Mouse (Mus musculus) limb, embryonic 15.5 days (tissue): ENCODE results near the gene Armt1. TPM values are rescaled to one million over a fixed set of nuclear protein-coding genes. Genes with fewer than 3 reads are reported as not detected.

Experiments used
- ATAC-seq: fragments of 200-750 bp; cut with Nextera tagmentation; 2 replicates; pipeline ENCODE4 v1.8.0; 2017; ENCODE audit warnings: low read depth, moderate TSS enrichment; ENCODE audit not compliant: insufficient number of reproducible peaks, low FRiP score, low TSS enrichment
- H3K27ac ChIP-seq: fragments of 300-500 bp; sonication (generic); 2 replicates; pipeline ENCODE4 v1.5.1; 2015; ENCODE audit warnings: moderate library complexity, mild to moderate bottlenecking, inconsistent platforms
- H3K27me3 ChIP-seq: fragments of 300-500 bp; sonication (generic); 2 replicates; pipeline ENCODE4 v1.6.1; 2015; ENCODE audit warnings: inconsistent platforms
- H3K36me3 ChIP-seq: fragments of 300-500 bp; sonication (generic); 2 replicates; pipeline ENCODE4 v1.6.1; 2015; ENCODE audit warnings: inconsistent platforms
- H3K4me1 ChIP-seq: fragments of 300-500 bp; sonication (generic); 2 replicates; pipeline ENCODE4 v1.6.1; 2015; ENCODE audit warnings: inconsistent platforms
- H3K4me2 ChIP-seq: fragments of 300-500 bp; sonication (generic); 2 replicates; pipeline ENCODE4 v1.6.1; 2015; ENCODE audit warnings: mild to moderate bottlenecking, inconsistent platforms
- H3K4me3 ChIP-seq: fragments of 300-500 bp; sonication (generic); 2 replicates; pipeline ENCODE4 v1.5.1; 2015; ENCODE audit warnings: mild to moderate bottlenecking, inconsistent platforms
- H3K9ac ChIP-seq: fragments of 300-500 bp; sonication (generic); 2 replicates; pipeline ENCODE4 v1.6.1; 2015; ENCODE audit warnings: inconsistent platforms
- H3K9me3 ChIP-seq: fragments of 300-500 bp; sonication (generic); 2 replicates; pipeline ENCODE4 v1.6.1; 2016; ENCODE audit warnings: inconsistent platforms
- WGBS: fragments of 180-500 bp; shearing (Covaris S2); methylation state at CpG from one replicate; pipeline ENCODE4 v1.1.7; 2015; 5-methylcytosine and 5-hydroxymethylcytosine counted together
- polyA plus RNA-seq: library from polyadenylated mRNA; unstranded; fragments of >200 nt; fragmentation: Nextera tagmentation; extraction: Ambion mirVana; gene quantifications from 2 replicates; pipeline ENCODE4 v1.2.1, GENCODE M21; 2015

Armt1 gene
- polyA plus RNA-seq, 1 experiment from 2014 or later: 16.3 TPM

- Histone ChIP-seq H3K27me3 (no peaks in the 10 kb centered on the region), H3K9me3 (no peaks in the 10 kb centered on the region), H3K4me2 (no peak overlapping the region), H3K36me3 (peaks cover 40% of the 10 kb centered on the region), H3K4me1 (no peaks in the 10 kb centered on the region), H3K4me3 (no peak overlapping the region), H3K27ac (no peak overlapping the region), H3K9ac (no peak overlapping the region)
- no peak for ATAC-seq
- 73% methylated on average over 4 of the region's 4 CpGs for WGBS
Measured at GRCm38 (mm10) chr10:4456409-4456808, 24.1 kb downstream of the Armt1 start.

GRCm38 (mm10) chr10:4460201-4460600 is 27.9 kb downstream of the Armt1 start:
- Histone ChIP-seq H3K4me3 (no peak overlapping the region), H3K27me3 (no peaks in the 10 kb centered on the region), H3K9me3 (no peaks in the 10 kb centered on the region), H3K4me2 (no peak overlapping the region), H3K4me1 (no peaks in the 10 kb centered on the region), H3K9ac (no peak overlapping the region), H3K36me3 (peaks cover 10% of the 10 kb centered on the region; the same call in 1 of the 2 replicates), H3K27ac (no peak overlapping the region)
- WGBS: 90% methylated on average over 2 of the region's 2 CpGs
- ATAC-seq: no peak

DNA sequence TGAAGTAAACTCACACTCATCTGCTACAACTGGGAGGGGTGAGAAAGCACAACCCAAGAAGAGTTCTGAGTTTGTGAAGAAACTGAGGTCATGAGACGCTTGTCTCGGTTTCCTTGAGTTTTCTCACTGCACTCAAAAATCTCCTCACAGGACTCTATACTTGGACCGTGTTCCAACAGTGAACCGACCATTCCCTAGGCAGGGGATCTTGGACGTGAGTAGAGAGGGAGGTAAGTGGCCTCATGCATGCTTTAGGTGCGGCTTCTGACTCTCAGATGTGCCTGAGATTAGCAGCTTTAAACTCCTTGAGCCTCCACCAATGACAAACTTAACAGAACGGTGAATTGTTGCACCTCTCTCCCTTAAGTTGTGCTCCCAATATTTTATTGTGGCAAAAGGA is 33.5 kb downstream of the Armt1 start:
- H3K9ac ChIP-seq: no peak overlapping the region
- H3K4me2 ChIP-seq: no peak overlapping the region
- no peak for ATAC-seq
- H3K4me1 ChIP-seq: no peaks in the 10 kb centered on the region
- 63% methylated on average over 7 of the region's 7 CpGs for WGBS
- no peak overlapping the region for H3K27ac ChIP-seq
- H3K36me3 ChIP-seq: no peaks in the 10 kb centered on the region
- no peak overlapping the region for H3K4me3 ChIP-seq
- no peaks in the 10 kb centered on the region for H3K27me3 ChIP-seq
- H3K9me3 ChIP-seq: no peaks in the 10 kb centered on the region

- no peak overlapping the region for H3K27ac ChIP-seq
- no peak overlapping the region for H3K4me2 ChIP-seq
- WGBS: 85% methylated on average over 3 of the region's 3 CpGs
- no peaks in the 10 kb centered on the region for H3K9me3 ChIP-seq
- ATAC-seq: no peak
- no peaks in the 10 kb centered on the region for H3K27me3 ChIP-seq
- H3K4me3 ChIP-seq: no peak overlapping the region
- H3K36me3 ChIP-seq: no peaks in the 10 kb centered on the region
- H3K9ac ChIP-seq: no peak overlapping the region
- 0 out of 2 replicates have a peak, but pooled peaks cover 4% of the 10 kb centered on the region for H3K4me1 ChIP-seq
Measured at GRCm38 (mm10) chr10:4469406-4469805, 37.1 kb downstream of the Armt1 start.

GRCm38 (mm10) chr10:4473591-4473993 is 41.3 kb downstream of the Armt1 start:
- no peak overlapping the region for H3K4me2 ChIP-seq

GRCm38 (mm10) chr10:4475431-4475830 is 43.2 kb downstream of the Armt1 start:
- Histone ChIP-seq H3K27ac (no peak overlapping the region), H3K27me3 (no peaks in the 10 kb centered on the region), H3K4me2 (no peak overlapping the region), H3K36me3 (no peaks in the 10 kb centered on the region), H3K4me3 (no peak overlapping the region), H3K9me3 (no peaks in the 10 kb centered on the region), H3K4me1 (0 out of 2 replicates have a peak, but pooled peaks cover 4% of the 10 kb centered on the region), H3K9ac (no peak overlapping the region)
- WGBS: 87% methylated on average over 3 of the region's 3 CpGs
- ATAC-seq: no peak

More at GRCm38 (mm10) chr10:4473591-4473993, 41.3 kb downstream of the Armt1 start:
- Histone ChIP-seq H3K27me3 (no peaks in the 10 kb centered on the region), H3K4me3 (no peak overlapping the region), H3K36me3 (no peaks in the 10 kb centered on the region), H3K9ac (no peak overlapping the region), H3K4me1 (0 out of 2 replicates have a peak, but pooled peaks cover 4% of the 10 kb centered on the region), H3K27ac (no peak overlapping the region), H3K9me3 (no peaks in the 10 kb centered on the region)
- WGBS: 64% methylated on average over 11 of the region's 11 CpGs
- ATAC-seq: no peak

GRCm38 (mm10) chr10:4476604-4477003 is 44.3 kb downstream of the Armt1 start:
- 0 out of 2 replicates have a peak, but pooled peaks cover 4% of the 10 kb centered on the region for H3K4me1 ChIP-seq
- no peak overlapping the region for H3K9ac ChIP-seq
- H3K36me3 ChIP-seq: no peaks in the 10 kb centered on the region
- H3K9me3 ChIP-seq: no peaks in the 10 kb centered on the region
- no peak overlapping the region for H3K27ac ChIP-seq
- H3K4me2 ChIP-seq: no peak overlapping the region
- H3K27me3 ChIP-seq: no peaks in the 10 kb centered on the region
- no peak overlapping the region for H3K4me3 ChIP-seq
- ATAC-seq: no peak
- 86% methylated on average over 5 of the region's 5 CpGs for WGBS

DNA sequence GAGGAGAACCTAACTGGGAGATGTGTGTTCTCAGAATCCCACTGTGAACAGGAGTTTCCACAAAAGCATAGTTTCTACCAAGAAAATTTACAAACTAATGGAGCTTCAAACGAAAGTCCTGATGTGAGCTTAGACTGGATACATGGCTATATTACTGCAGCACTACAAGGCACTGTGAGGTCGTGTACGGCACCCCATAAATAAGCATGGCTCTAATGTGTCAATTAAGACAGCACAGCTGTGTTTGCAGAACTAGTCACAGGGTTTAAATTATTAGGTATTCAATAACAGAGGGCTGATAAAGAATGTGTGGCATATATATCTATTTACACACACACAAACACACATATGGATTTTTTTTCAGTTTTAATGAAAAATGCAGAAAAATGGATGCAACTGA is 48.7 kb downstream of the Armt1 start:
- no peak for ATAC-seq
- Histone ChIP-seq H3K27ac (no peak overlapping the region), H3K9me3 (no peaks in the 10 kb centered on the region), H3K36me3 (no peaks in the 10 kb centered on the region), H3K4me1 (no peaks in the 10 kb centered on the region), H3K4me3 (no peak overlapping the region), H3K4me2 (no peak overlapping the region), H3K9ac (no peak overlapping the region), H3K27me3 (no peaks in the 10 kb centered on the region)
- 36% methylated on average over 3 of the region's 3 CpGs for WGBS

DNA sequence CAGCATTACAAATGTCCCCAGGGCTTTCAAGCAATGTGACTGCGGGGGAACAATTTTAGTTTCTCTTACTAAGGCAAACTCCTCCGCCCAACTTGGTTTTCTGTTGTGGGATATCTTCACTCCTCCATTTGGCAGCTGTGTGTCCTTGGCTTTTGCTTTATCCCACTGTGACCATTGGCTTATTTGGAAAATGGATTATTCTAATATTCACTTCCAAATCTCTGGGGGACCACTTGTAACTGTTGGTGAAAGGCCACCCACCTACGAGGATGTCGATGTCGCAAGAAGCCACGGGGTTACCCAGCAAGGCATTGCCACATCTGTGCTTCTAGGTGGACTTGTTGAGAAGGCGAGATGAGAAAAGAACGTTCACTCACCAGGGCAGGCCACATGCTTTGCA is 49.4 kb downstream of the Armt1 start:
- Histone ChIP-seq H3K4me1 (no peaks in the 10 kb centered on the region), H3K9ac (no peak overlapping the region), H3K27ac (no peak overlapping the region), H3K9me3 (no peaks in the 10 kb centered on the region), H3K27me3 (no peaks in the 10 kb centered on the region), H3K36me3 (no peaks in the 10 kb centered on the region), H3K4me3 (no peak overlapping the region), H3K4me2 (no peak overlapping the region)
- ATAC-seq: no peak
- 71% methylated on average over 8 of the region's 8 CpGs for WGBS

- Histone ChIP-seq H3K27ac (no peak within 1 kb of the TSS), H3K4me1 (no peaks in the 10 kb centered on the region), H3K36me3 (no peaks in the 10 kb centered on the region), H3K4me3 (no peak within 1 kb of the TSS), H3K27me3 (no peaks in the 10 kb centered on the region), H3K9me3 (no peaks in the 10 kb centered on the region), H3K9ac (no peak within 1 kb of the TSS), H3K4me2 (no peak within 1 kb of the TSS)
- no peak for ATAC-seq
- 53% methylated on average over 11 of the region's 11 CpGs for WGBS
Measured at GRCm38 (mm10) chr10:4482355-4482754, 50.1 kb downstream of the Armt1 start, which contains the start of gene Ccdc170. Gene Ccdc170, plus strand, starts transcription at chr10:4482502.

GRCm38 (mm10) chr10:4483848-4484247 is 51.6 kb downstream of the Armt1 start:
- Histone ChIP-seq H3K4me1 (no peaks in the 10 kb centered on the region), H3K9me3 (no peaks in the 10 kb centered on the region), H3K36me3 (no peaks in the 10 kb centered on the region), H3K27ac (no peak overlapping the region), H3K27me3 (no peaks in the 10 kb centered on the region), H3K4me3 (no peak overlapping the region), H3K4me2 (no peak overlapping the region), H3K9ac (no peak overlapping the region)
- ATAC-seq: no peak
- WGBS: 74% methylated on average over 1 of the region's 1 CpGs

DNA sequence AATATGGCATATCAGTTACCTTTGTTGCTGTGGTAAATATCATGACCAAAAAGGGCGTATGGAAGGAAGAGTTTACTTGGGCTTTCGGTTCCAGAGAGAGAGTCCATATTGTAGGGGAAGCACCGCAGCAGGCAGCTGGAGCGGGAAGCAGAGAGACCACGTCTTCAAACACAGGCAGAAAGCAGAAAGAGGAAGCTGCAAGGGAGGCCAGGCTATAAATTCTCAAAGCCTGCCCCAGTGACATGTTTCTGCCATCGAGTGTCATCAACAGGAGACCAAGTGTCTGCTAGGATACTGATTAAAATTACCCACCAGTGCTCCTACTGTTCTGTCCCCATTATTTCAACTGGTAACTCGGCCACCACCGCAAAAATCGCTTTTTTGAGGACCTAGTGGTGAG is 52.7 kb downstream of the Armt1 start:
- 73% methylated on average over 9 of the region's 9 CpGs for WGBS

DNA sequence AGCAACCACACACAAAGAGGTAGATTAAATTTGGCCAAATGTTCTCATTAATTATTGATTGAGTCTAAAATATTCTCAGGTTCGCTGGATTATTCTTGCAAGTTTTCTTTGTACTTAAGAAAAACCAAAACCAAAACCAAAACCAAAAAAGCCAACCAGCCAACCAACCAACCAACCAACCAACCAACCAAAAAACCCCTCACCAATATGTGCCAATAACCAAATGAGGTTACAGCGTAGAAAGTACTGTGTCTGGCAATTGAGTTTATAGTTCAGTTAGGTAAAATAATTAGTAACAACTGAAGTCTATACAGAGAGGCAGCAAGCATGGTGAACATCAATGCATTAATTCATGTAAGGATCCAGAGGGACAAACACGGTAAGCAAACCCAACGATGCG is 57.6 kb downstream of the Armt1 start:
- Histone ChIP-seq H3K4me1 (no peaks in the 10 kb centered on the region), H3K27ac (no peak overlapping the region), H3K4me3 (no peak overlapping the region), H3K4me2 (no peak overlapping the region), H3K9ac (no peak overlapping the region), H3K27me3 (no peaks in the 10 kb centered on the region), H3K36me3 (no peaks in the 10 kb centered on the region), H3K9me3 (no peaks in the 10 kb centered on the region)
- WGBS: 74% methylated on average over 5 of the region's 5 CpGs
- no peak for ATAC-seq

More for the DNA sequence above, 52.7 kb downstream of the Armt1 start:
- Histone ChIP-seq H3K36me3 (no peaks in the 10 kb centered on the region), H3K4me2 (no peak overlapping the region), H3K27ac (no peak overlapping the region), H3K4me1 (no peaks in the 10 kb centered on the region), H3K9me3 (no peaks in the 10 kb centered on the region), H3K4me3 (no peak overlapping the region), H3K27me3 (no peaks in the 10 kb centered on the region), H3K9ac (no peak overlapping the region)
- no peak for ATAC-seq
